Mouse (Mus musculus) adrenal gland, postnatal 25 days (tissue): ENCODE measurements around the gene Glul. TPM values are rescaled to one million over a fixed set of nuclear protein-coding genes. Genes with fewer than 3 reads are reported as not detected.
"Not testable (repeated sequence)": the region's sequence is repeated elsewhere in the genome, so short reads cannot be mapped to it uniquely, and the experiment has no call there.

Source experiments
- DNase-seq: peaks from one replicate; pipeline ENCODE4 v3.0.0; 2021; ENCODE audit warnings: mixed read lengths
- long read RNA-seq: library from polyadenylated mRNA; stranded (forward); transcript quantifications from one replicate; pipeline ENCODE4 v2.0.0, GENCODE M21; 2021
- total RNA-seq: library from RNA; stranded (reverse); gene quantifications from 2 replicates; pipeline ENCODE4 v1.2.3, GENCODE M21; 2021

Glul gene
- 635 and 924 TPM in 2 replicates for total RNA-seq
- long read RNA-seq, transcript Glul-201 (7 exons, 2,792 nt) = major isoform, 94 of 126 reads
- long read RNA-seq, partial matches to known transcripts = 26 of 126 reads
- long read RNA-seq, other reads (novel, unspliced or antisense) = 6 of 126 reads

GRCm38 (mm10) chr1:153899731-153900380 is at the start of gene Glul, which contains the start of gene Teddm2:
Glul (plus strand) TSS chr1:153899944.
Teddm2 (minus strand) TSS chr1:153900228.
- peak; percentile 96 for DNase-seq

GRCm38 (mm10) chr1:153852696-153853095 is 47.0 kb upstream of the Glul start:
- not testable (repeated sequence) for DNase-seq

- no peak for DNase-seq
Measured at GRCm38 (mm10) chr1:153855946-153856345, 43.8 kb upstream of the Glul start.

- no peak for DNase-seq
Measured at GRCm38 (mm10) chr1:153874045-153874444, 25.7 kb upstream of the Glul start, which contains the start of gene Teddm1b. Teddm1b (plus strand) TSS chr1:153874345.

GRCm38 (mm10) chr1:153880391-153880790 is 19.4 kb upstream of the Glul start:
- DNase-seq = not testable (repeated sequence)

GRCm38 (mm10) chr1:153886024-153886633 is 13.6 kb upstream of the Glul start:
- no peak for DNase-seq

- DNase-seq = no peak
Measured at GRCm38 (mm10) chr1:153890121-153890520, 9.6 kb upstream of the Glul start.

- DNase-seq = no peak
Measured at GRCm38 (mm10) chr1:153891442-153891841, 8.3 kb upstream of the Glul start, which contains the start of gene Teddm1a. Teddm1a (plus strand) TSS chr1:153891742.

- no peak for DNase-seq
Measured at GRCm38 (mm10) chr1:153893746-153894145, 6.0 kb upstream of the Glul start.

- no peak for DNase-seq
Measured at GRCm38 (mm10) chr1:153894201-153894893, 5.4 kb upstream of the Glul start.

GRCm38 (mm10) chr1:153894979-153895378 is 4.8 kb upstream of the Glul start:
- DNase-seq = peak; percentile 60

- no peak for DNase-seq
Measured at GRCm38 (mm10) chr1:153897196-153897595, 2.5 kb upstream of the Glul start.

GRCm38 (mm10) chr1:153898989-153899730 is 584 bp upstream of the Glul start:
- DNase-seq = no peak

- peak; percentile 49 for DNase-seq
Measured at GRCm38 (mm10) chr1:153900381-153900780, 637 bp downstream of the Glul start.

GRCm38 (mm10) chr1:153900860-153901730 is 1.4 kb downstream of the Glul start:
- DNase-seq = no peak

- no peak for DNase-seq
Measured at GRCm38 (mm10) chr1:153903006-153903405, 3.3 kb downstream of the Glul start.

GRCm38 (mm10) chr1:153904236-153904635 is 4.5 kb downstream of the Glul start:
- no peak for DNase-seq

- no peak for DNase-seq
Measured at GRCm38 (mm10) chr1:153905884-153906283, 6.1 kb downstream of the Glul start.

GRCm38 (mm10) chr1:153908208-153908607 is 8.5 kb downstream of the Glul start:
- DNase-seq = no peak

- DNase-seq = no peak
Measured at GRCm38 (mm10) chr1:153908741-153909140, 9.0 kb downstream of the Glul start.
